Comparison of ENCODE assay signal across 21 mouse cellular contexts in genomic region chr8:91342798-91343197, GRCm38 (mm10).
"Had no signal": no experiment of that assay in that cellular context is flagged by ENCODE, and none has a peak within 500 bp of the region (broad histone marks: within the 10 kb centered on the region; RNA-seq: fewer than 3 reads in every experiment).

No protein-coding gene starts in this region.

- H3K36me3 ChIP-seq: liver, embryonic 15.5 days; midbrain, embryonic 10.5 days; midbrain, embryonic 12.5 days; neural tube, embryonic 13.5 days; neural tube, embryonic 15.5 days; stomach, embryonic 15.5 days had no signal

- H3K27ac ChIP-seq: liver, embryonic 15.5 days; midbrain, embryonic 10.5 days; midbrain, embryonic 12.5 days; neural tube, embryonic 13.5 days; neural tube, embryonic 15.5 days; stomach, embryonic 15.5 days; stomach, postnatal 0 days had no signal

- DNase-seq: lung, adult 18-20 months; lung, embryonic 14.5 days; lung, postnatal 10 days; lung, postnatal 4 days; midbrain, embryonic 14.5 days; retina, postnatal 1 day; right cerebral cortex, adult 18-20 months; right cerebral cortex, postnatal 25 days; right cerebral cortex, postnatal 4 days; thymus, adult 2 months; thymus, postnatal 25 days; thymus, postnatal 4 days had no signal

- H3K9me3 ChIP-seq: liver, embryonic 15.5 days; midbrain, embryonic 10.5 days; midbrain, embryonic 12.5 days; neural tube, embryonic 13.5 days; neural tube, embryonic 15.5 days; stomach, embryonic 15.5 days had no signal

- H3K4me2 ChIP-seq: liver, embryonic 15.5 days; lung, embryonic 14.5 days; midbrain, embryonic 12.5 days; neural tube, embryonic 13.5 days; neural tube, embryonic 15.5 days; stomach, embryonic 15.5 days had no signal

- H3K4me3 ChIP-seq: liver, embryonic 15.5 days; midbrain, embryonic 10.5 days; midbrain, embryonic 12.5 days; myocyte; neural tube, embryonic 13.5 days; neural tube, embryonic 15.5 days; stomach, embryonic 15.5 days had no signal

- ATAC-seq: midbrain, embryonic 16.5 days had no signal

- H3K9ac ChIP-seq: liver, embryonic 15.5 days; lung, embryonic 14.5 days; midbrain, embryonic 12.5 days; neural tube, embryonic 13.5 days; neural tube, embryonic 15.5 days; stomach, embryonic 15.5 days had no signal

- H3K27me3 ChIP-seq: liver, embryonic 15.5 days; midbrain, embryonic 12.5 days; neural tube, embryonic 13.5 days; neural tube, embryonic 15.5 days; stomach, embryonic 15.5 days had no signal

- H3K4me1 ChIP-seq: neural tube, embryonic 15.5 days; stomach, embryonic 15.5 days had no signal
